Mouse (Mus musculus) neural tube, embryonic 12.5 days (tissue): ENCODE results near the gene Hnrnpu. TPM values are rescaled to one million over a fixed set of nuclear protein-coding genes. Genes with fewer than 3 reads are reported as not detected.
"Not testable (repeated sequence)": the region's sequence is repeated elsewhere in the genome, so short reads cannot be mapped to it uniquely, and the experiment has no call there.

Source experiments
- ATAC-seq: fragments of 200-750 bp; cut with Nextera tagmentation; 2 replicates; pipeline ENCODE4 v1.8.0; 2017; ENCODE audit warnings: low read depth, mild to moderate bottlenecking, moderate TSS enrichment, moderate library complexity; ENCODE audit not compliant: low FRiP score
- H3K27ac ChIP-seq: fragments of 300-500 bp; sonication (generic); 2 replicates; pipeline ENCODE4 v1.5.1; 2016
- H3K27me3 ChIP-seq: fragments of 300-500 bp; sonication (generic); replicated peaks from 2 replicates; pipeline ENCODE4 v1.6.1; 2016; ENCODE audit warnings: mild to moderate bottlenecking
- H3K36me3 ChIP-seq: fragments of 300-500 bp; sonication (generic); 2 replicates; pipeline ENCODE4 v1.6.1; 2016; ENCODE audit warnings: mild to moderate bottlenecking
- H3K4me1 ChIP-seq: fragments of 300-500 bp; sonication (generic); 2 replicates; pipeline ENCODE4 v1.6.1; 2016
- H3K4me2 ChIP-seq: fragments of 300-500 bp; sonication (generic); replicated peaks from 2 replicates; pipeline ENCODE4 v1.6.1; 2016; ENCODE audit warnings: mild to moderate bottlenecking
- H3K4me3 ChIP-seq: fragments of 300-500 bp; sonication (generic); 2 replicates; pipeline ENCODE4 v1.5.1; 2016
- H3K9ac ChIP-seq: fragments of 300-500 bp; sonication (generic); 2 replicates; pipeline ENCODE4 v1.6.1; 2016; ENCODE audit warnings: mild to moderate bottlenecking
- H3K9me3 ChIP-seq: fragments of 300-500 bp; sonication (generic); 2 replicates; pipeline ENCODE4 v1.6.1; 2016; ENCODE audit warnings: mild to moderate bottlenecking
- WGBS: fragments of 180-500 bp; shearing (Covaris S2); methylation state at CpG from one replicate; pipeline ENCODE4 v1.1.7; 2016; 5-methylcytosine and 5-hydroxymethylcytosine counted together
- polyA plus RNA-seq: library from polyadenylated mRNA; unstranded; fragments of >200 nt; fragmentation: Nextera tagmentation; extraction: Ambion mirVana; gene quantifications from 2 replicates; pipeline ENCODE4 v1.2.1, GENCODE M21; 2016

The Hnrnpu gene
- polyA plus RNA-seq, 1 experiment from 2014 or later: 861 TPM

GRCm38 (mm10) chr1:178360702-178361101 lies 23.1 kb upstream of the Hnrnpu start:
- 67% methylated on average over 2 of the region's 2 CpGs for WGBS
- no peak for ATAC-seq
- H3K4me1 ChIP-seq: no peaks in the 10 kb centered on the region
- H3K27me3 ChIP-seq: no peaks in the 10 kb centered on the region
- H3K4me2 ChIP-seq: no peak overlapping the region
- H3K36me3 ChIP-seq: no peaks in the 10 kb centered on the region
- H3K9ac ChIP-seq: no peak overlapping the region
- H3K9me3 ChIP-seq: no peaks in the 10 kb centered on the region
- H3K4me3 ChIP-seq: no peak overlapping the region
- H3K27ac ChIP-seq: no peak overlapping the region

- no peak for ATAC-seq
- Histone ChIP-seq H3K4me2 (no peak overlapping the region), H3K9ac (no peak overlapping the region), H3K27me3 (no peaks in the 10 kb centered on the region), H3K27ac (no peak overlapping the region), H3K36me3 (no peaks in the 10 kb centered on the region), H3K4me1 (no peaks in the 10 kb centered on the region), H3K4me3 (no peak overlapping the region), H3K9me3 (no peaks in the 10 kb centered on the region)
- WGBS: 87% methylated on average over 11 of the region's 11 CpGs
These were observed 22.7 kb upstream of the Hnrnpu start for GRCm38 (mm10) chr1:178360264-178360663.

GRCm38 (mm10) chr1:178357776-178358710 lies 20.4 kb upstream of the Hnrnpu start:
- Histone ChIP-seq H3K4me2 (no peak overlapping the region), H3K4me1 (no peaks in the 10 kb centered on the region), H3K27ac (no peak overlapping the region), H3K9me3 (no peaks in the 10 kb centered on the region), H3K27me3 (no peaks in the 10 kb centered on the region), H3K9ac (no peak overlapping the region), H3K4me3 (no peak overlapping the region), H3K36me3 (no peaks in the 10 kb centered on the region)
- ATAC-seq: no peak
- WGBS: 68% methylated on average over 12 of the region's 12 CpGs

GRCm38 (mm10) chr1:178354576-178354975 lies 17.0 kb upstream of the Hnrnpu start:
- 65% methylated on average over 3 of the region's 3 CpGs for WGBS
- Histone ChIP-seq H3K27me3 (no peaks in the 10 kb centered on the region), H3K4me2 (no peak overlapping the region), H3K4me3 (no peak overlapping the region), H3K4me1 (no peaks in the 10 kb centered on the region), H3K36me3 (no peaks in the 10 kb centered on the region), H3K9me3 (no peaks in the 10 kb centered on the region), H3K27ac (no peak overlapping the region), H3K9ac (no peak overlapping the region)
- no peak for ATAC-seq

- Histone ChIP-seq H3K9me3 (no peaks in the 10 kb centered on the region), H3K4me1 (no peaks in the 10 kb centered on the region), H3K4me2 (no peak overlapping the region), H3K4me3 (no peak overlapping the region), H3K27ac (no peak overlapping the region), H3K36me3 (no peaks in the 10 kb centered on the region), H3K9ac (no peak overlapping the region), H3K27me3 (no peaks in the 10 kb centered on the region)
- no peak for ATAC-seq
These were observed 14.0 kb upstream of the Hnrnpu start for GRCm38 (mm10) chr1:178351643-178352042.

GRCm38 (mm10) chr1:178350792-178351191 lies 13.2 kb upstream of the Hnrnpu start:
- no peak for ATAC-seq
- Histone ChIP-seq H3K4me2 (no peak overlapping the region), H3K4me1 (no peaks in the 10 kb centered on the region), H3K27ac (no peak overlapping the region), H3K36me3 (no peaks in the 10 kb centered on the region), H3K4me3 (no peak overlapping the region), H3K9ac (no peak overlapping the region), H3K27me3 (no peaks in the 10 kb centered on the region), H3K9me3 (no peaks in the 10 kb centered on the region)
- 97% methylated on average over 2 of the region's 2 CpGs for WGBS

- not testable (repeated sequence) for H3K27me3 ChIP-seq, H3K36me3 ChIP-seq, H3K9ac ChIP-seq, H3K9me3 ChIP-seq, H3K4me1 ChIP-seq, H3K4me2 ChIP-seq, H3K27ac ChIP-seq, H3K4me3 ChIP-seq, ATAC-seq
- 94% methylated on average over 10 of the region's 10 CpGs for whole genome bisulfite sequencing
These were observed 6.6 kb upstream of the Hnrnpu start for GRCm38 (mm10) chr1:178344071-178344805.

- 88% methylated on average over 5 of the region's 5 CpGs for WGBS
- H3K27me3 ChIP-seq: no peaks in the 10 kb centered on the region
- peaks cover 5% of the 10 kb centered on the region; the same call in 1 of the 2 replicates for H3K4me1 ChIP-seq
- H3K9ac ChIP-seq: no peak overlapping the region
- H3K27ac ChIP-seq: no peak overlapping the region
- H3K9me3 ChIP-seq: no peaks in the 10 kb centered on the region
- H3K4me2 ChIP-seq: no peak overlapping the region
- no peaks in the 10 kb centered on the region for H3K36me3 ChIP-seq
- no peak overlapping the region for H3K4me3 ChIP-seq
- ATAC-seq: no peak
These were observed 5.0 kb upstream of the Hnrnpu start for GRCm38 (mm10) chr1:178342612-178343011.

- no peaks in the 10 kb centered on the region for H3K27me3 ChIP-seq
- WGBS: 70% methylated on average over 1 of the region's 1 CpGs
These were observed 4.5 kb upstream of the Hnrnpu start for GRCm38 (mm10) chr1:178342063-178342462.

GRCm38 (mm10) chr1:178341435-178341834 lies 3.8 kb upstream of the Hnrnpu start:
- H3K9me3 ChIP-seq: no peaks in the 10 kb centered on the region
- no peak overlapping the region for H3K27ac ChIP-seq
- H3K27me3 ChIP-seq: no peaks in the 10 kb centered on the region
- H3K36me3 ChIP-seq: no peaks in the 10 kb centered on the region
- no peak for ATAC-seq
- H3K4me3 ChIP-seq: no peak overlapping the region
- no peak overlapping the region for H3K9ac ChIP-seq
- whole genome bisulfite sequencing: 86% methylated on average over 3 of the region's 3 CpGs
- no peak overlapping the region for H3K4me2 ChIP-seq
- H3K4me1 ChIP-seq: peaks cover 5% of the 10 kb centered on the region; the same call in 1 of the 2 replicates

More at GRCm38 (mm10) chr1:178342063-178342462, 4.5 kb upstream of the Hnrnpu start:
- no peak overlapping the region for H3K9ac ChIP-seq
- H3K9me3 ChIP-seq: no peaks in the 10 kb centered on the region
- H3K27ac ChIP-seq: no peak overlapping the region
- no peak overlapping the region for H3K4me3 ChIP-seq
- no peak for ATAC-seq
- peaks cover 5% of the 10 kb centered on the region; the same call in 1 of the 2 replicates for H3K4me1 ChIP-seq
- H3K36me3 ChIP-seq: no peaks in the 10 kb centered on the region
- H3K4me2 ChIP-seq: no peak overlapping the region

- no peak for ATAC-seq
- Histone ChIP-seq H3K27me3 (no peaks in the 10 kb centered on the region), H3K4me2 (no peak overlapping the region), H3K9ac (no peak overlapping the region), H3K4me3 (no peak overlapping the region), H3K27ac (no peak overlapping the region), H3K36me3 (peaks cover under 1% of the 10 kb centered on the region; the same call in 1 of the 2 replicates), H3K4me1 (peaks cover 5% of the 10 kb centered on the region), H3K9me3 (no peaks in the 10 kb centered on the region)
- 94% methylated on average over 2 of the region's 2 CpGs for WGBS
These were observed 2.6 kb upstream of the Hnrnpu start for GRCm38 (mm10) chr1:178340213-178340612.

- Histone ChIP-seq H3K4me1 (peaks cover 15% of the 10 kb centered on the region), H3K9me3 (no peaks in the 10 kb centered on the region), H3K27ac (peak overlapping the region; percentile 93), H3K27me3 (no peaks in the 10 kb centered on the region), H3K9ac (peak overlapping the region; percentile 99), H3K4me3 (peak overlapping the region; percentile 87), H3K36me3 (peaks cover 17% of the 10 kb centered on the region), H3K4me2 (peak overlapping the region; percentile 88)
- ATAC-seq: no peak
- WGBS: 5% methylated on average over 6 of the region's 6 CpGs
These were observed 683 bp upstream of the Hnrnpu start for GRCm38 (mm10) chr1:178338318-178338641.
